Mouse (Mus musculus): Measurements from ENCODE around the gene Hsd3b6. TPM values are rescaled to one million over a fixed set of nuclear protein-coding genes. Genes with fewer than 3 reads are reported as not detected.

Hsd3b6 gene
- polyA plus RNA-seq (2017; shearing (Covaris generic)) = not detected

GRCm38 (mm10) chr3:98814101-98814670 lies at the start of gene Hsd3b6:
Hsd3b6 (minus strand) TSS chr3:98814443.

GRCm38 (mm10) chr3:98859576-98859975 lies 45.3 kb upstream of the Hsd3b6 start, which contains the start of gene Hsd3b1:
Hsd3b1 (minus strand) TSS chr3:98859794.

Other genes with a start within 250 kb of the Hsd3b6 start
- gene Gm10681, start 225.6 kb downstream of the Hsd3b6 start, polyA plus RNA-seq (2017; shearing (Covaris generic)) = not detected
- not detected for gene Hsd3b5, start 184.2 kb downstream of the Hsd3b6 start, polyA plus RNA-seq (2017; shearing (Covaris generic))
- gene Hsd3b2, start 89.9 kb downstream of the Hsd3b6 start, polyA plus RNA-seq (2017; shearing (Covaris generic)) = not detected
- gene Hsd3b3, start 51.3 kb downstream of the Hsd3b6 start, polyA plus RNA-seq (2017; shearing (Covaris generic)) = 0.14 TPM
- gene Hsd3b1, start 45.4 kb upstream of the Hsd3b6 start, polyA plus RNA-seq (2017; shearing (Covaris generic)) = not detected
- not detected for gene Hao2, start 78.8 kb upstream of the Hsd3b6 start, polyA plus RNA-seq (2017; shearing (Covaris generic))